Mouse (Mus musculus) liver, embryonic 15.5 days (tissue): Measurements from ENCODE around the gene Mta3. TPM values are rescaled to one million over a fixed set of nuclear protein-coding genes. Genes with fewer than 3 reads are reported as not detected.
"Not testable (repeated sequence)": the region's sequence is repeated elsewhere in the genome, so short reads cannot be mapped to it uniquely, and the experiment has no call there.

Experiments
- ATAC-seq: fragments of 200-750 bp; cut with Nextera tagmentation; 2 replicates; pipeline ENCODE4 v1.8.0; 2017; ENCODE audit warnings: moderate number of reproducible peaks, mild to moderate bottlenecking, moderate library complexity; ENCODE audit not compliant: insufficient read depth
- H3K27ac ChIP-seq: fragments of 300-500 bp; sonication (generic); replicated peaks from 2 replicates; pipeline ENCODE4 v1.5.1; 2015; ENCODE audit warnings: mild to moderate bottlenecking, inconsistent platforms
- H3K27me3 ChIP-seq: fragments of 300-500 bp; sonication (generic); 2 replicates; pipeline ENCODE4 v1.6.1; 2015; ENCODE audit warnings: mild to moderate bottlenecking, inconsistent platforms
- H3K36me3 ChIP-seq: fragments of 300-500 bp; sonication (generic); replicated peaks from 2 replicates; pipeline ENCODE4 v1.6.1; 2015; ENCODE audit warnings: moderate library complexity, mild to moderate bottlenecking, inconsistent platforms
- H3K4me1 ChIP-seq: fragments of 300-500 bp; sonication (generic); replicated peaks from 2 replicates; pipeline ENCODE4 v1.6.1; 2015; ENCODE audit warnings: inconsistent platforms
- H3K4me2 ChIP-seq: fragments of 300-500 bp; sonication (generic); 2 replicates; pipeline ENCODE4 v1.6.1; 2015; ENCODE audit warnings: moderate library complexity, mild to moderate bottlenecking, inconsistent platforms
- H3K4me3 ChIP-seq: fragments of 300-500 bp; sonication (generic); replicated peaks from 2 replicates; pipeline ENCODE4 v1.5.1; 2015; ENCODE audit warnings: mild to moderate bottlenecking, inconsistent platforms
- H3K9ac ChIP-seq: fragments of 300-500 bp; sonication (generic); 2 replicates; pipeline ENCODE4 v1.6.1; 2015; ENCODE audit warnings: moderate library complexity, mild to moderate bottlenecking, inconsistent platforms
- H3K9me3 ChIP-seq: fragments of 300-500 bp; sonication (generic); replicated peaks from 2 replicates; pipeline ENCODE4 v1.6.1; 2016; ENCODE audit warnings: inconsistent platforms
- WGBS: fragments of 180-500 bp; shearing (Covaris S2); methylation state at CpG from one replicate; pipeline ENCODE4 v1.1.7; 2015; ENCODE audit warnings: mixed read lengths; ENCODE audit not compliant: insufficient replicate concordance; 5-methylcytosine and 5-hydroxymethylcytosine counted together
- polyA plus RNA-seq: library from polyadenylated mRNA; unstranded; fragments of >200 nt; fragmentation: Nextera tagmentation; extraction: Ambion mirVana; gene quantifications from 2 replicates; pipeline ENCODE4 v1.2.1, GENCODE M21; 2015

Mta3 gene
- polyA plus RNA-seq, 1 experiment from 2014 or later: 36.9 TPM

DNA sequence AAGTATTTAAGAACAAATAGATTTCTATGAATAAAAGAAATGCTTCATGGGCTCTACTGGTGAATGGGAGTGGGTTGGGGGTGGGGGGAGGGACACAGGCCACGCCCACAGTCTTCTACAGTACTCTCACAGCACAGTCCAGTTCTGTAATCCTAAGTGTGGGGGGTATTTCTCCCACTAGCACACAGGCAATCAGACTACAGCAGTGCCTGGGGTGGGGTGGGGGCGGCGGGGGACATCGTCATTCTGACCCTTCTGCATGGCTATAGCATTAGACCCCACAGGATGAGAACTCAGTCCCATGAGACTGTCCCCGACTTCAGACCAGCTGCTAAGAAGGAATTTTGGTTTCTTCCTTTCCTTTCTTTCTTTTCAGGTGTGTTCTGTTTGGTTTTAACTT is 143.8 kb downstream of the Mta3 start:
- no peak overlapping the region for H3K4me2 ChIP-seq
- no peaks in the 10 kb centered on the region for H3K36me3 ChIP-seq
- no peak overlapping the region for H3K4me3 ChIP-seq
- H3K9ac ChIP-seq: no peak overlapping the region
- 62% methylated on average over 5 of the region's 5 CpGs for WGBS
- no peaks in the 10 kb centered on the region for H3K9me3 ChIP-seq
- H3K4me1 ChIP-seq: peaks cover 52% of the 10 kb centered on the region
- no peak overlapping the region for H3K27ac ChIP-seq
- no peaks in the 10 kb centered on the region for H3K27me3 ChIP-seq
- ATAC-seq: no peak

DNA sequence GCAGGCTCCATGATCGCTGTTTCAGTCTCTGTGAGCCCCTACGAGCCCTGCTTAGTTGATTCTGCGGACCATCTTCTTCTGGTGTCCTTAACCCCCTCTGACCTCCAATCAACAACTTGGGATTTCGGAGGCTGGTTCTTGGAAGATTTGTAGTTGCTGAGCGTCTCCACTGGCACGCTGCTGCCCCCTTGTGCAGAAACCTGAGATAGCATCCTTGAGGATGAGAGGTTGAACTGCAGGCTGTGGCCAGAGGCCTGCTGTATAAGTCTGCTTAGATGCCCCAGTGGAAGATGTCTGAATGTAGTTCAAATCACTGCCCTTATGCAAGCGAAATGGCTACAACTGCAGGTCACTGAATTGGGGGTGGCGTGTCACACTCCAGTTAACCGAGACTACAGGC is 144.5 kb downstream of the Mta3 start:
- peaks cover 58% of the 10 kb centered on the region for H3K4me1 ChIP-seq
- H3K4me2 ChIP-seq: no peak overlapping the region; the same call in 1 of the 2 replicates

DNA sequence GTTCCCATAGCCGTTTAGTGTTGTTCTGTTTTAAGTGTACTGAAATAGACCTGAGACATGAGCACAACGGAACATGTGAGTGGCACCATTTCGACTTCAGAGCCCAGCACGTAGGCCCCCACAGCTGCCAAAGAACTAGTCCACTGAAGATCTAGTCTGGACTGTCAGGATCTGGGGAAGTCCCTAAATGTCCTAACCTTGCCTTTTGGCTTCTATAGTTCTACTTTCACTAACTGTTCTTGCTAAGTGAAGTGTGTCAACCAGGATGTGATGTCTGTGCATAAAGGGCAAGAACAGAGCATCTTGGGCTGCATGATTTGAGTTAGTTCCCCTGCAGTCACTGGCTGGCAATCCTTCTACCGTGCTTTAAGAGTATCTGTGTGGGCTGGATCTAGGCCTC is 144.9 kb downstream of the Mta3 start:
- peaks cover 58% of the 10 kb centered on the region for H3K4me1 ChIP-seq
- no peak for ATAC-seq
- H3K27me3 ChIP-seq: no peaks in the 10 kb centered on the region
- H3K9ac ChIP-seq: no peak overlapping the region
- no peaks in the 10 kb centered on the region for H3K9me3 ChIP-seq
- no peak overlapping the region for H3K4me2 ChIP-seq
- no peak overlapping the region for H3K4me3 ChIP-seq
- WGBS: 67% methylated on average over 5 of the region's 5 CpGs
- H3K27ac ChIP-seq: no peak overlapping the region
- H3K36me3 ChIP-seq: no peaks in the 10 kb centered on the region

More for the DNA sequence above, 144.5 kb downstream of the Mta3 start:
- Histone ChIP-seq H3K9ac (no peak overlapping the region), H3K27ac (no peak overlapping the region), H3K9me3 (no peaks in the 10 kb centered on the region), H3K36me3 (no peaks in the 10 kb centered on the region), H3K4me3 (no peak overlapping the region), H3K27me3 (no peaks in the 10 kb centered on the region)
- no peak for ATAC-seq
- WGBS: 14% methylated on average over 9 of the region's 9 CpGs

DNA sequence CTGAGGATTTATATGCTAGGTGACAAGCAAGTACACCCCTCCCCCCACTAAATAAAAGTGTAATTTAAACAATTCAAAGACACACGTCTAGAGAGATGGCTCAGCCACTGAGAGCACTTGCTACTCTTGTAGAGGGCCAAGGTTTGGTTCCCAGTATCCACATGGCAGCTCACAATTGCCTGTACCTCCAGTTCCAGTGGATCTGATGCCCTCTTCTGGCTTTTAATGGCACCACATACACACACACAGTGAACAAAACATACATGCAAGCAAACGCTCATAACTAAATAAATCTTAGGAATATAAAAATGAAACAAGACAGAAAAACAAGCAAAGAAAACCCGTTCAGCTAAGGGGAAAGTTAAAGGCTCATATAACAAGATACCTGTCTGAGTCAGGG is 147.9 kb downstream of the Mta3 start:
- Histone ChIP-seq H3K27ac (no peak overlapping the region), H3K4me3 (peak overlapping the region; percentile 49), H3K9me3 (no peaks in the 10 kb centered on the region), H3K36me3 (no peaks in the 10 kb centered on the region), H3K4me2 (peak overlapping the region; percentile 63), H3K27me3 (no peaks in the 10 kb centered on the region), H3K9ac (no peak overlapping the region), H3K4me1 (peaks cover 55% of the 10 kb centered on the region)
- WGBS: 48% methylated on average over 3 of the region's 3 CpGs
- ATAC-seq: no peak

DNA sequence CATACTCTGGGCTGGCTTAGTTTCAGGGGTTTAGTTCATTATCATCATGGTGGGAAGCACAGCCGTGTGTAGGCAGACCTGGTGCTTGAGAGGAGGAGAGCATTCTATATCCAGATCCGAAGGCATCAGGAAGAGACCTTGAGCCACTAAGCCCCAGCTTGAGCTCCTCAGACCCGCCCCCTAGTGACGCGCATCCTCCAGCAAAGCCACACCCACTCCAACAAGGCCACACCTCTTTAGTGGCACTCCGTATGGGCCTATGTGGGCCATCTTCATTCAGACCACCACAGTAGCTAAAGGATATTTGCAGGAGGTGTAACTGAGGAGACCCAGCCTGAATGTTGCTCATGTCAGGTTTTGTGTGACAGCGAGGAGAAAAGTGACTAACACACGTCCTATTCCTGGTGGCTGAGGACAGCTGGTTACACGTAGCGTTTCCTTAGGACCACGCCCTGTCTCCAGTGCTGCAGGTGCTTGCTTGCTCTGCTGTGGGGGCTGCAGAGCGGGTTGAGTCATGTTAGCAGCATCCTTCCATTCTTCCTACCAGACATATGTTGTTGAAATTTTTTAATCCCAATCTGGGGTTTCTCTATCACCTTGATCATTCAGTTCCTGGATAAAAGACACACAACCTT is 148.4 kb downstream of the Mta3 start:
- no peaks in the 10 kb centered on the region for H3K27me3 ChIP-seq
- 29% methylated on average over 12 of the region's 12 CpGs for WGBS
- H3K27ac ChIP-seq: no peak overlapping the region
- no peaks in the 10 kb centered on the region for H3K9me3 ChIP-seq
- peaks cover 55% of the 10 kb centered on the region for H3K4me1 ChIP-seq
- peak overlapping the region; percentile 49 for H3K4me3 ChIP-seq
- peak overlapping the region; percentile 63 for H3K4me2 ChIP-seq
- no peak overlapping the region for H3K9ac ChIP-seq
- peak; percentile 76 for ATAC-seq
- no peaks in the 10 kb centered on the region for H3K36me3 ChIP-seq

DNA sequence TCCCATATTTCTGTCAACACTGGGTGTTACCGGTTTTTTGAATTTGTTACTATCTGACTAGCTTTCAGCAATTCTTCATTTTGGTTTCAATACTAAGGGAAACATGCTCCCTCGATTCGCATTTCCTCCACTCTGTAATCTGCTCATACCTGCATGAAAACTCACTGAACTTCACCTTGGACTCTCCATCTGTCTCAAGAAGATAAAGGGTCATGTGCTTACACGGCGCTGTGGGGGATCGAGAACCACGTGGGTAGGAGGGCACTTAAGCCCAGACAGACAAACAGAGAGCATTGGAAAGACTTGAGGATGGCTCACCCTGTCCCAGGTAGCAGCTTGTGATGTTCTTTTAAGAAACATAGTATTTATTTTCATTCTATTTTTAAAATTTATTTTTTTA is 152.4 kb downstream of the Mta3 start:
- peak; percentile 56 for ATAC-seq
- Histone ChIP-seq H3K4me3 (no peak overlapping the region), H3K36me3 (no peaks in the 10 kb centered on the region), H3K9ac (0 out of 2 replicates have a peak overlapping the region, but pooled peaks have one; percentile 6), H3K9me3 (no peaks in the 10 kb centered on the region), H3K4me2 (peak overlapping the region; percentile 46), H3K27ac (peak overlapping the region; percentile 78), H3K4me1 (peaks cover 68% of the 10 kb centered on the region), H3K27me3 (peaks cover 8% of the 10 kb centered on the region)
- 27% methylated on average over 7 of the region's 7 CpGs for WGBS

DNA sequence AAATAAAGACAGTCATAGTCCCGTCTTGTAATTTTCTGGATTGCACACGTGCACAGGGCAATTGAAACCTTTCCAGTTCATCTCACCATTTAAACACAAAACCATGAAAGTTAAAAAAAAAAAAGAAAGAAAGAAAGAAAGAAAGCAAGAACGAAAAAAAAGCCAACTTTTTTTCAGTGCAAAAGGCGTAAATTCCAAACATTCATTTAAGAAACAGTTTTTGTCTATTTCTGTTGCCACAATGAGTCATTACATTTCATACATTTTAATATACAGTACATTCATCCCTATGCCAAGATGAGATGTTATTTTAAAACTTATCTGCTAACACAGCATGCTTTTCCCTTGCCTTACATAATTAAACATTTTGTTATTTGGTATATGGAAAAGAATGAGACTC is 153.7 kb downstream of the Mta3 start:
- Histone ChIP-seq H3K36me3 (no peaks in the 10 kb centered on the region), H3K9me3 (no peaks in the 10 kb centered on the region), H3K4me3 (no peak overlapping the region), H3K27ac (no peak overlapping the region), H3K4me2 (no peak overlapping the region), H3K4me1 (peaks cover 61% of the 10 kb centered on the region), H3K9ac (no peak overlapping the region), H3K27me3 (peaks cover 11% of the 10 kb centered on the region)
- WGBS: 74% methylated on average over 4 of the region's 4 CpGs
- ATAC-seq: no peak

DNA sequence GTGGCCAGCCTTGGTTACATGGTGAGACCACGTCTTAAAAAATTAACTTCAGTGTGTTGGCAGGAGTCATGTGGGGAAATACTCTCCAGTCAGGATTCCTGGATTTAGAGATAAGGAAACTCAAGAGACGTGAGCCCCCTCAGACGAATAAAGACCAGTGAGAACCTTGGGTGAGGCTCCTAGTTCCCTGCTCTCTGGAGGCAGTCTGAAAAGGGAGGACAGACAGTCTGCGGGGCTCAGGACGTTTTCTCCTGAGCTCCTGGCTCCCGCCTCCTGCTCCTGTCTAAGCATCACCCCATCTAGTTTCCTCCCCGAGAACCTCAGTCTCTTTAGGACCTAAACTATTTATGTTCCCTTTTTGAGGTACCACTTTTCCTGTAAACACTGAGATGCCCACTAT is 154.3 kb downstream of the Mta3 start:
- WGBS: 42% methylated on average over 7 of the region's 7 CpGs
- Histone ChIP-seq H3K4me2 (no peak overlapping the region), H3K9me3 (no peaks in the 10 kb centered on the region), H3K27me3 (peaks cover 11% of the 10 kb centered on the region), H3K4me3 (no peak overlapping the region), H3K9ac (no peak overlapping the region), H3K36me3 (no peaks in the 10 kb centered on the region), H3K27ac (no peak overlapping the region; the same call in 1 of the 2 replicates), H3K4me1 (peaks cover 55% of the 10 kb centered on the region)
- no peak for ATAC-seq

DNA sequence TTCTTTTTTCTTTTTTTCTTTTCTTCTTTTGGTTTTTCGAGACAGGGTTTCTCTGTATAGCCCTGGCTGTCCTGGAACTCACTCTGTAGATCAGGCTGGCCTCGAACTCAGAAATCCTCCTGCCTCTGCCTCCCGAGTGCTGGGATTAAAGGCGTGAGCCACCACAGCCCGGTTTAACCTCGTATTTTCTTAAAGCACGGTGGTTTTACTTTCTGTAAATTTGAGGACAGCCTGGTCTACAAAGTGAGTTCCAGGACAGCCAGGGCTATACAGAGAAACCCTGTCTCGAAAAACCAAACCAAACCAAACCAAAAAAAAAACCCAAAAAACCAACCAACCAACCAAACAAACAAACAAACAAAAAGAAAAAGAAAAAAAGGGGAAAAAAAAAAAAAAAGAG is 155.0 kb downstream of the Mta3 start:
- ATAC-seq, H3K9me3 ChIP-seq, H3K36me3 ChIP-seq: not testable (repeated sequence)
- Histone ChIP-seq H3K4me3 (peak overlapping the region; percentile 83), H3K27ac (peak overlapping the region; percentile 89; the same call in 1 of the 2 replicates), H3K4me2 (peak overlapping the region; percentile 97), H3K9ac (peak overlapping the region; percentile 86), H3K4me1 (peaks cover 54% of the 10 kb centered on the region), H3K27me3 (peaks cover 11% of the 10 kb centered on the region)
- 54% methylated on average over 8 of the region's 8 CpGs for WGBS

DNA sequence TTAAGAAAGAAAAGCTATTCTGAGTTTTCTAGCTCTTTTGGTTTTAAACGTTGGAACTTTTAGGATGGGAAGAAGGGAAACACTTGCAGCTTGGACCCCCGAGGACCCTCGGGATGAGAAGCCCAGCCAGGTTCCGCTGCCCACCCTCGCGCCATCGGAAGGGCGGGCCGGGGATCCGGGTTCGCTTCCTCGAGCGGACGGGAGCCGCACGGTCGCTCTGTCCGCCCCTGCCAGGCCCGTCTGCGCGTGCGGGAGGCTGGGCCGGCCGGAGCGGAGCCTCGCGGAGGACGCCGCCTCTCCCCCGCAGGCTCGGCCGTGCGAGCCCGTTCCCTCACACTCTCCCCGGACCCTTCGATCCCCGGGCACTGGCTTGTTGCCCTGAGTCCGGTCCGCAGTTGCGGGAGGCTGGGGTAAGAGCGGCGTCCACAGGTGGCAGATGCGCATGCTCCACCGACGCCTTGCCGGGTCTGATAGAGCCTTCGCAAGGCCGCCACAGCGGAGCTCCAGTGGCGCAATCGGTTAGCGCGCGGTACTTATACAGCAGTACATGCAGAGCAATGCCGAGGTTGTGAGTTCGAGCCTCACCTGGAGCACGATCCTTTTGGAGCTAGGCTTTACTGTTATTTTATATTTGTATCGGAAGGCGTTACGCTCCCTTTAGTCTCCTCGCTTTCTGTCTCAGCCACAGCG is 155.6 kb downstream of the Mta3 start:
- H3K27me3 ChIP-seq: peaks cover 11% of the 10 kb centered on the region
- peaks cover 54% of the 10 kb centered on the region for H3K4me1 ChIP-seq
- WGBS: under 1% methylated on average over 60 of the region's 62 CpGs
- peak overlapping the region; percentile 89 for H3K27ac ChIP-seq
- H3K36me3 ChIP-seq: no peaks in the 10 kb centered on the region
- H3K9ac ChIP-seq: peak overlapping the region; percentile 86
- ATAC-seq: peak; percentile 88
- peak overlapping the region; percentile 97 for H3K4me2 ChIP-seq
- H3K9me3 ChIP-seq: no peaks in the 10 kb centered on the region
- H3K4me3 ChIP-seq: peak overlapping the region; percentile 83

DNA sequence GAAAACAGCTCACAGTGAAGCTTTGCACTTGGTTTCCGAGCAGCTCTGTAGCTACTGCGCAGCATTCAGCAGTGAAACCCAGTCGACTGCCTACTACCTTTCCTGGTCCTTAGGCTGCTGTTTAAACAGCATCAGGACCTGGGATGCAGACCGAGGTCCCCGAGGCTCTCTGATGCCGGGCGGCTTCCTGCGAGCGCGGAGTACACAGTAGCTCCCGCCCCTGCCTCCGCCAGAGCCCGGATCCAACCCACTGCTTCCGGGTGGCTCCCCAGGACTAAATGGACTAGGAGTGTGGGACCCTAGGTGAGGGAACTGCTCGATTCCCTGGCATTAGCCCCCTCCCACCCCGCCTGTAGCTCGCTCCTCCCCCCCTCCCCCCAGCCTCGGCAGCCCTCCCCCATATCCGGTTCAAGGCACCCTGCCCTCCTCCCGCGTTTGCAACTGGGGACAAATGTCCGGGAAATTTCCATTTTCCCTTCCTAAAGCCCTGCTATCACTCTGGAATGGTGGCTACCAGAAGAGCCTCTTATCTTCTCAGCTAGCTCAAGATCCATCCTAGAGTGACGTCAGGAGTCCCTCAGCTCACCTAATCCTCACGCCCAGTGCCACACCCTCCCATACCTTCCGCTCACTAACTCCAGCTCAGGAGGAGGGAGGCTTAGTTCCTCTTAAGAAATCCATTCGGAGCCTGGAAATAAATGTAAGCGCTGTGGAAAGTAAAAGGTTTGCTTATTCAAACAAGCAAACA is 156.3 kb downstream of the Mta3 start:
- under 1% methylated on average over 27 of the region's 27 CpGs for WGBS
- Histone ChIP-seq H3K27me3 (peaks cover 11% of the 10 kb centered on the region), H3K9me3 (no peaks in the 10 kb centered on the region), H3K4me1 (peaks cover 47% of the 10 kb centered on the region), H3K36me3 (no peaks in the 10 kb centered on the region), H3K4me3 (peak overlapping the region; percentile 83), H3K9ac (peak overlapping the region; percentile 86), H3K4me2 (peak overlapping the region; percentile 97), H3K27ac (peak overlapping the region; percentile 80)
- peak; percentile 45 for ATAC-seq
